Mouse (Mus musculus) left cerebral cortex, postnatal 10 days (tissue): ENCODE data around the gene Sptssa. TPM values are rescaled to one million over a fixed set of nuclear protein-coding genes. Genes with fewer than 3 reads are reported as not detected.

Source experiments
- DNase-seq, 2 experiments: peaks; one replicate each; pipeline ENCODE4 v3.0.0; 2021 to 2022; ENCODE audit warnings: low spot score in 2 of 2, mixed read lengths in 1 of 2; ENCODE audit errors: extremely low spot score in 1 of 2
- intact Hi-C: fragments of 180-260 bp; cut with DNase I; formaldehyde crosslinking; loops from one replicate; pipeline ENCODE4 v1.15.1; 2025
- microRNA-seq: library from miRNA; unstranded; fragments of <30 nt; microRNA quantifications from one replicate; pipeline ENCODE4 v1.2.0, GENCODE M21; 2022
- total RNA-seq, 2 experiments: library from RNA; stranded (reverse); gene quantifications; 2 replicates each; pipeline ENCODE4 v1.2.3; 2021

The Sptssa gene
- total RNA-seq, 2 experiments from 2014 or later = 43.8 to 44.2 TPM

DNA sequence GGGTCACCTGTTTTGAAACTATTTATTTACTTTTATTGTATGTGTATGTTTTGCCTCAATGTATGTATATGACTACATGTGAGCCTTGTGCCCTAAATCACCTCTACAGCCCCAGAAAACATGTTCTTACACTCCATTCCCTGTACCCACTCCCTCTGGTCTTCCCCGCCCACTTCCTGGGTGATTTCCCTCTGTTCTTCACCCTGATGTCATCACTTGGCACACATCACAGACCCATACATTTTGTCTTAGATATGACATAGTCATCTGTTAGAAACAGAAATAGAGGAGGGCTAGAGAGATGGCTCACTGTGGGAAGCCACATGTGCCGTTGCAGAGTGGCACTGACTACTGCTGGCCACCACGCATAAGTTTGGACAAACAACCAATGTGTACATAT, 58.0 kb downstream of the Sptssa start:
- intact Hi-C loops = no loop called here
- DNase-seq = no peak

DNA sequence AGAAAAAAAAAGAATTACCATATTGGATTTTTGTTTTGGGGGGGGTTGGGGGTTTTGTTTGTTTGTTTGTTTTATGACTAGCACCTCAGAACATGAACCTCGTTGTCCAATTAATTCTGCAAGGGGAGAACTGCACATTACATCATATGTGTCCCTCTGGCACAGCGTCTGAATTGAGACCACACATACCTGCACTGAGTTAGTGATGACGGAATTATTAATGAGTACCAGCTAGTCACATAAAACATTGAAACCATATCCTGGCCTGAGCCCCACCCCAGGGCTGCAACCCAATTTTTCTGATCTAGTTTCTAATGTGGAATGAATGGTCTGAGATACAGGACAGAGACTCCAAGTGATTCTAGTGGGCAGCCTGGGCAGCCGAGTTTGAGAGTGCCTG, 59.7 kb downstream of the Sptssa start:
- intact Hi-C loops = no loop called here
- no peak for DNase-seq

Small RNA genes lying within 50 kb of the gene (microRNA-seq; reads per million reads assigned to microRNA genes)
- not detected for gene Mir1892

Other genes with a start within 250 kb of the Sptssa start
- 10 to 100 TPM; 38.0 to 44.2 TPM for gene Eapp, start 39.3 kb upstream of the Sptssa start, total RNA-seq
- 10 to 100 TPM; 49.7 to 50.9 TPM for gene Snx6, start 139.1 kb upstream of the Sptssa start, total RNA-seq
- 100 to 1,000 TPM; 191 to 195 TPM for gene Cfl2, start 206.3 kb upstream of the Sptssa start, total RNA-seq